Mouse (Mus musculus) adrenal gland, postnatal 14 days (tissue): Measurements from ENCODE around the gene Rpl3. TPM values are rescaled to one million over a fixed set of nuclear protein-coding genes. Genes with fewer than 3 reads are reported as not detected.
"Not testable (repeated sequence)": the region's sequence is repeated elsewhere in the genome, so short reads cannot be mapped to it uniquely, and the experiment has no call there.

Experiments
- DNase-seq: peaks from one replicate; pipeline ENCODE4 v3.0.0; 2021; ENCODE audit warnings: mixed read lengths
- long read RNA-seq, 2 experiments: library from polyadenylated mRNA; stranded (forward); transcript quantifications; one replicate each; pipeline ENCODE4 v2.0.0; 2021
- total RNA-seq: library from RNA; stranded (reverse); gene quantifications from 2 replicates; pipeline ENCODE4 v1.2.3, GENCODE M21; 2021

Rpl3 gene
- 594 and 691 TPM in 2 replicates for total RNA-seq
- long read RNA-seq, experiment 1, transcript Rpl3-201 (10 exons, 1,351 nt), result major isoform, 1,061 of 1,126 reads
- long read RNA-seq, experiment 1, transcript Rpl3-204 (9 exons, 1,877 nt), result minor isoform, 8 of 1,126 reads
- long read RNA-seq, experiment 1, partial matches to known transcripts, result 34 of 1,126 reads
- long read RNA-seq, experiment 1, other reads (novel, unspliced or antisense), result 23 of 1,126 reads
- long read RNA-seq, experiment 2, transcript Rpl3-204 (9 exons, 1,877 nt), result minor isoform, 11 of 788 reads
- long read RNA-seq, experiment 2, transcript Rpl3-201 (10 exons, 1,351 nt), result major isoform, 728 of 788 reads
- long read RNA-seq, experiment 2, partial matches to known transcripts, result 28 of 788 reads
- long read RNA-seq, experiment 2, other reads (novel, unspliced or antisense), result 19 of 788 reads

GRCm38 (mm10) chr15:80091121-80091955 lies at the start of gene Rpl3, which contains the start of gene Syngr1:
Rpl3 (minus strand) TSS chr15:80091868.
Syngr1 (plus strand) TSS chr15:80091334.
- peak; percentile 90 for DNase-seq

- no peak for DNase-seq
Measured at GRCm38 (mm10) chr15:80140878-80141277, 49.2 kb upstream of the Rpl3 start.

- DNase-seq, result no peak
Measured at GRCm38 (mm10) chr15:80140302-80140701, 48.6 kb upstream of the Rpl3 start.

- DNase-seq, result peak; percentile 34
Measured at GRCm38 (mm10) chr15:80137945-80138791, 46.5 kb upstream of the Rpl3 start.

GRCm38 (mm10) chr15:80136645-80137044 lies 45.0 kb upstream of the Rpl3 start:
- DNase-seq, result peak; percentile 48

- DNase-seq, result no peak
Measured at GRCm38 (mm10) chr15:80135499-80135898, 43.8 kb upstream of the Rpl3 start.

GRCm38 (mm10) chr15:80134450-80134847 lies 42.8 kb upstream of the Rpl3 start:
- DNase-seq, result peak; percentile 60

- DNase-seq, result peak; percentile 42
Measured at GRCm38 (mm10) chr15:80133682-80134449, 42.2 kb upstream of the Rpl3 start.

GRCm38 (mm10) chr15:80132993-80133586 lies 41.4 kb upstream of the Rpl3 start, which contains the start of gene Tab1:
Tab1 (plus strand) TSS chr15:80133127.
- peak; percentile 96 for DNase-seq

- DNase-seq, result no peak
Measured at GRCm38 (mm10) chr15:80132452-80132851, 40.8 kb upstream of the Rpl3 start.

- DNase-seq, result no peak
Measured at GRCm38 (mm10) chr15:80131421-80131820, 39.8 kb upstream of the Rpl3 start.

GRCm38 (mm10) chr15:80130689-80131088 lies 39.0 kb upstream of the Rpl3 start:
- no peak for DNase-seq

- DNase-seq, result no peak
Measured at GRCm38 (mm10) chr15:80129982-80130381, 38.3 kb upstream of the Rpl3 start.

GRCm38 (mm10) chr15:80127191-80127590 lies 35.5 kb upstream of the Rpl3 start:
- no peak for DNase-seq

- no peak for DNase-seq
Measured at GRCm38 (mm10) chr15:80124651-80125050, 33.0 kb upstream of the Rpl3 start.

- not testable (repeated sequence) for DNase-seq
Measured at GRCm38 (mm10) chr15:80122431-80122830, 30.8 kb upstream of the Rpl3 start.

- DNase-seq, result no peak
Measured at GRCm38 (mm10) chr15:80121721-80122325, 30.2 kb upstream of the Rpl3 start.

- no peak for DNase-seq
Measured at GRCm38 (mm10) chr15:80119076-80119475, 27.4 kb upstream of the Rpl3 start.

- DNase-seq, result peak; percentile 51
Measured at GRCm38 (mm10) chr15:80117154-80117553, 25.5 kb upstream of the Rpl3 start.
